Mouse (Mus musculus) heart, postnatal 36 days (tissue): ENCODE data around the gene Rasgrp2. TPM values are rescaled to one million over a fixed set of nuclear protein-coding genes. Genes with fewer than 3 reads are reported as not detected.

Experiments used
- DNase-seq, 2 experiments: peaks; one replicate each; pipeline ENCODE4 v3.0.0; 2021 to 2022
- intact Hi-C: fragments of 180-260 bp; cut with DNase I; formaldehyde crosslinking; loops from one replicate; pipeline ENCODE4 v1.15.1; 2025
- total RNA-seq, 2 experiments: library from RNA; stranded (reverse); gene quantifications; 2 replicates each; pipeline ENCODE4 v1.2.3; 2021

Gene Rasgrp2
- total RNA-seq, 2 experiments from 2014 or later: 38.8 to 57.2 TPM

DNA sequence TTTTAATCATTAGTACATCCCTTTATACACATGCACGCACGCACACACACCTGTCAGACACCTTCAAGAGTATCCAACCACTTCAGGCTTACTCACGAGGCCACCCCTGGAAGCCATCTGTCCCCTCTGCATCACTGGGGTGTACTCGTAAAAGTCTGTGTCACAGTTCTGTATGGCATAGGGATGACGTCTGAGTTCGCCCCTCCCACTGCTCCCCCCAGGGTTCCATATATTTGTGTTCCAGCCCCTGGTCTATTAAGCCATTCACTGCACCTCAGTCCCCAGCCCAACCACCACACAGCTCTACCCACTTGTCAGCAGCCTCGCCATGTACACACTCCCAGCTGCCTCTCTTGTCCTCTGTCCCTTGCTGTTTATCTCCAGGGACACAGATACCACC is 22.9 kb downstream of the Rasgrp2 start:
- intact Hi-C loops: no loop called here
- no peak for DNase-seq

DNA sequence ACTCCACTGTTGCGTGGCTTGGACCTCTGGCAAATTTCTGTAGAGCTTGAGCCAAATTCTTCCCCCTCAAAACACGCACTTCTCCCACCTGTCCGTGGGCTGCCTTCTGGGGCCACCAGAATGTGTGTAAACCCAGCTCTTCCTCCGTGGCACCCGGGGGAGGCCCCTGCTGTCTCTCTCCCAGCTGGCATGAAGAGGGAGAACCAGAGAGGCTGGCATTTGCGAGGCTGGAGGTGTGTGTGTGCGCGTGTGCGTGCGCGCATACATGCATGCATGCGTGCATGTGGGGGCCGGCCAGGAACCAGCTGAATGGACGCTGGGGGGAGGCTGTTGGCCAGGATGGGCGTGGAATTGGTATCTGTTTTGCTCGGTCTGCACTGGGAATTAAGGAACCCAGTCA is 24.1 kb downstream of the Rasgrp2 start:
- intact Hi-C loops: no loop called here

DNA sequence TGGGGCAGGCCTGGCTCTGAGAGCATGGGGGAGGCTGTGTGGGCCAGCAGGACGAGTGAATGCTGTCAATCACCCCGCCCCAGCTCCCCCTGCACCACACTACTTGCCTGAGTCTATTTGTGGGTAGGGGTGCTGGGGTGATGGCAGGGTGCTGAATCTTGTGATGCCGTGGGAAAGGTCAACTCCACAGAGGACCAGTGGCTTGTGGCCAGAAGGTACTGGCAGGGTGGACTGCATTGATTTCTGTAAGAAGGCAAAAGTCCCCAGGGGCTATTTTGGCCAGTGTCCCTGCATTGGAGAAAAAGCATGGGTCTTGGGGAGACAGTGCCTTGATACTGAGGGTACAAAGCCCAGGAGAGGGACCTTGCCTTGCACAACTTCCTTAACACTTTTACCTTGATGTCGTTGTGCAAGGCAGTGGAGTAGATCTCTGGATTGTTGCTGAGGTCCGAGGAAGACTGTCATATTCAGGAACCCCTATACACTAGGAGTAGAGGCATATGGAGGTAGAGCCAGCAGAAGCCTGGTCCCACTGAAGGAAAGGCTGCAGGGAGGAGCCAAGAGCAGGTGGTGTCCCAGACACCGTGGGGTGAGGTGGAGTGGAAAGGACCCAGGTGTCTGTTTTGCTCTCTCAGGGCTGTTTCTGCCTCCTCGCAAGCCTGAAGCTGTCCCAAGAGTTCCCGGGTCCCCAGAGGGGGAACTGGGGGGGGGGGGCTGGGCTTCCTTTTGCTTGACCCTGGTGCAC is 25.2 kb downstream of the Rasgrp2 start:
- DNase-seq: no peak
- intact Hi-C loops: no loop called here

More for the DNA sequence above, 24.1 kb downstream of the Rasgrp2 start:
- no peak for DNase-seq

DNA sequence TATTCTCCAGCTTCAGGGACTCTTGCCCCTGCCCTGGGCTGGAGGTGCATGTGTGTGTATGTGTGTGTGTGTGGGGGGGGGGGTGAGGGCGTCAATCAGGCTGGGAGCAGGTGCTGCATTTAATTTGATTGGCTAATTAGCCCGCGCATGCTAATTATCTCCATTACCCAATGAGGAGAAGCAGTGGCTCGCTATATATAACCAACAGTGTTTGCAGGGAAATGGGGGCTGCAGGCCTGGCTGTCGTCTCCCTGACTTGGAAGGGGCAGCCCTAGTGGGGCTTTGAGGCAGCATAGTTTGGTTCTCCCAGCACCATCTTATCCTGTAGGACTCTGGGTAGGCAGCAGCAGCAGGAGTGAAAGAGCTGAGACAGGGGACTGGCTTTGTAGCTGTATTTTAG is 26.5 kb downstream of the Rasgrp2 start:
- DNase-seq: no peak
- intact Hi-C loops: no loop called here

DNA sequence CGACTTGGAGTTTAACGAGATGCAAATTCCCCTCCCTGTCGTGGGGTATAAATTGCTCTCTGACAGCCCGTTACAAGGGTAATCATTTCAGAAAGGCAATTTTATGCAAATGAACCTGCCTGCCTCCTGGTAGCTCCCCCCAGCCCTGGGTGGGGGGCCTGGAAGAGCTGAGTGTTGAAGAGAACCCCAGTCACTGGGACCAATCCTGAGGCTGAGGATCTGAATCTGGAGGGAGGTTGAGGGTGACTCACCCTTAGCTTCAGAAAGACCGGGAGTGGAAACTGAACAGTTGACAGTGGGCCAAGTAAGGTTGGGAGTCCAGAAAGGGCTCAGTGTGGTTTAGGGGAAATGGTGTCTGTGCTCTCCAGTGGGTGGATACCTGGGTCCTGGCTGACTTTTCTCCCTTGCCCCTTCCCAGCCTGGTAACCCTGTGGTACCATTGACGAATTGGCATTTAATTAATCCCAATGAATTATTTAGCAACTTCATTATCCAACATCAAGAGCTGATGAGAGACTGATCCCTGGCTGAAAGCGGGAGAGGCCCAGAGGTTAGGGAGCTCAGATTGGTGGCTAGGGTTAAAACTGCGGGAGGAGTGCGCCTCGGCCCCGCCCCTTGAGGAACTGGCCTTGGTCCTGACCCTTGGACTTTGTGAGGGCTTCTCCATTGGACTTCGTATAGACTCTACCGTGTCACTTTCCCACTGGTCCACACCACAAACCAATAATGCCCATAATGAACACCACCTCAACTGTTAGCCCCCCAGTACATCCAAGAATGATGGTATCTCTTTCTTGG is 27.8 kb downstream of the Rasgrp2 start:
- intact Hi-C loops: no loop called here
- DNase-seq: peak in 1 of 2 experiments; percentile 50

DNA sequence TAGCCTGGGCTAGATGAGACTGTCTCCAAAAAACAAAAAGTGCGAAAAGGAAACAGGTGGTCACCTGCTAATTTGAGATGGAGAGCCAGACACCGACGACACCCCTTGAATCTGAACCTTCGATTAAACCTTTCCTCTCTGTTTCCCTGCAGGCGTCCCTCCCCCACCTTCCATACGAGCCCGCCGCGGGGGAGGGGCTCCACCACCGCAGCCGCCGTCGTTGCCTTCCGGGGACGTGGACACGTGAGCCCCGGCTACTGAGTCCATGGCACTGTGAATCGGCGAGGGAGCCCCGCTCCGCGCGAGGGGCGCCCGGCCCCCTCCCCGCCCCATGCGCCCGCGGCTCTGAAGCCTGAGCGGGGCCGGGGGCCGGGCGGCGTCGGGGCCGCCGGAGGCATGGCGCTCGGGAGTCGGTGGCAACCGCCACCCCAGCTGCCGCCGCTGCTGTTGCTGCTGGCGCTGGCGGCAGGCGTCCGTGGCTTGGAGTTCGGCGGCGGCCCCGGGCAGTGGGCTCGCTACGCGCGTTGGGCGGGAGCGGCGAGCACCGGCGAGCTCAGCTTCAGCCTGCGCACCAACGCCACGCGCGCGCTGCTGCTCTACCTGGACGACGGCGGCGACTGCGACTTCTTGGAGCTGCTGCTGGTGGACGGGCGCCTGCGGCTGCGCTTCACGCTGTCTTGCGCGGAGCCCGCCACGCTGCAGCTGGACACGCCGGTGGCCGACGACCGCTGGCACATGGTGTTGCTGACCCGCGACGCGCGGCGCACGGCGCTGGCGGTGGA is 28.7 kb downstream of the Rasgrp2 start:
- peak in 1 of 2 experiments; percentile 37 for DNase-seq
- intact Hi-C loops: no loop called here

DNA sequence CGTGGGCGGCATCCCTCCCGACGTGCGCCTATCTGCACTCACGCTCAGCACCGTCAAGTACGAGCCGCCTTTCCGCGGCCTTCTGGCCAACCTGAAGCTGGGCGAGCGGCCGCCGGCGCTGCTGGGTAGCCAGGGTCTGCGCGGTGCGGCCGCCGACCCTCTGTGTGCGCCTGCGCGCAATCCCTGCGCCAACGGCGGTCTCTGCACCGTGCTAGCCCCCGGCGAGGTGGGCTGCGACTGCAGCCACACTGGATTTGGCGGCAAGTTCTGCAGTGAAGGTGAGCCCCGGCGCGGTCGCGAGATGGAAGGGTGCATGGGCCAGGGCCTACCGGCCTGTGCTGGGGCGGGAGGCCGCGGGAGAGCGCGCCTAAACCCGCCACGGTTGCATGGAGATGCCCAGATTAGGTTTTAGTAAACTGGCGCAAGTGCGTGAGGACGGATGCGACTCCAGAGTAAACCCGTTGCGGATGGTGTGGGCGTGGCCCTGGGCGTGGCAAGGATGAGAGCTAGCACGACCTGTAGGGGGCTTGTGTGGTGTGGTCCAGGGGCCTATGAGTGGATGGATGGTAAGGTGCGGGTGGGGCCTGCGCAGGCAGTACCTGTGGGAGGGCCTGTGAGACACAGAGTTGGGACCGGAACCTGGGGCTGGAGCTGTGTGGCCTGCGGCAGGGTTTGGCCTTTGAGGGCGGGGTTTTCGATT is 29.5 kb downstream of the Rasgrp2 start:
- intact Hi-C loops: no loop called here
- DNase-seq: no peak

DNA sequence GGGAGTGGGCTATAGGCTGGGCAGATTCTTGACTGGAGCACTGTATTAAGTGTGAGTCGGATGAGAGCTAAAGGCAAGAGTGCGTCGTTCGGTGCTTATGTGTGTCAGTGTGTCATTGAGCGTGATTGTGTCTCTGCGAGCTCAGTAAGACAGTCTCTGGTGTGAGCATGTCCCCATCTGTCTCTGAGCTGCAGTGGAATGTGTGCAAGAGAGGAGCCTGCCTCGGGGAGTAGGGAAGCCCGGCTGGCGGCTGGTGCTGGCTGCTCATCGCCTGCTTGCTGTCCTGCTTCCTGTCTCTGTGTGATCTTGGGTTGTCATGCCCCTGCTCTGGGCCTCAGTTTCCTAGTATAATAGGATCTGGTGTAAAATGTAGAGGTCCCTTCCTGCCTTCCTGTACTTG is 43.9 kb downstream of the Rasgrp2 start:
- intact Hi-C loops: no loop called here
- no peak for DNase-seq

DNA sequence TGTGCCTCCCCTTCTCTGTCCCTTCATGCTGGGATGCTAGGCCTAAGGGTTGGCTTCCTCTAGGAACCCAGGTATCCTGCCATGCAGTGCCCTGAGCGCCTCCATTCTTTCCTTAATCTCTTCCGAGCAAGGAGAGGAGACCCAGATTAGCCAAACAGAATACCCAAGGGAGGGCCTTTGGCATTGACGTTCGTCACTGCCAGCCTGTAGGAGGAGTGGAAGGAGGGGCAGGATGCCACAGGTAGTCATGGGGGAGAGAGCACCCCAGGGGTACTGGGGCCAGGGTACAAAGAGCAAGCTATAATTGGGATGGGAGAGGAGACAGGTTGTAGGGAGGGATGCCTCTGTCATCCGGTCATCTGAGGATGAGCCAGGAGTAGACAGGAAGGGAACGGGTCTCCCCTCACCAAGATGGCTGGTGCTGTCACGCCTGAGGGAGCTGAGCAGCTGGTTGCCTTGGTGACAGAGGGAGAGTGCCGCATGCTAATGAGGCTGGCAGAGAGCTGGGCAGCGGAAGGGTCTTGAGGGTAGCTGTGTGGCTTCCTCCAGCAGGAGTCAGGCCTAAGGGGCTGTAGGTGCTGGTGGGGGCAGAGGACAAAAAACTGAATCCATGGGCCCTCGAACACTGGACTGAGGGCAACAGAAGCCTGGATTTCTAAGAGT is 46.8 kb downstream of the Rasgrp2 start:
- intact Hi-C loops: no loop called here
- no peak for DNase-seq

DNA sequence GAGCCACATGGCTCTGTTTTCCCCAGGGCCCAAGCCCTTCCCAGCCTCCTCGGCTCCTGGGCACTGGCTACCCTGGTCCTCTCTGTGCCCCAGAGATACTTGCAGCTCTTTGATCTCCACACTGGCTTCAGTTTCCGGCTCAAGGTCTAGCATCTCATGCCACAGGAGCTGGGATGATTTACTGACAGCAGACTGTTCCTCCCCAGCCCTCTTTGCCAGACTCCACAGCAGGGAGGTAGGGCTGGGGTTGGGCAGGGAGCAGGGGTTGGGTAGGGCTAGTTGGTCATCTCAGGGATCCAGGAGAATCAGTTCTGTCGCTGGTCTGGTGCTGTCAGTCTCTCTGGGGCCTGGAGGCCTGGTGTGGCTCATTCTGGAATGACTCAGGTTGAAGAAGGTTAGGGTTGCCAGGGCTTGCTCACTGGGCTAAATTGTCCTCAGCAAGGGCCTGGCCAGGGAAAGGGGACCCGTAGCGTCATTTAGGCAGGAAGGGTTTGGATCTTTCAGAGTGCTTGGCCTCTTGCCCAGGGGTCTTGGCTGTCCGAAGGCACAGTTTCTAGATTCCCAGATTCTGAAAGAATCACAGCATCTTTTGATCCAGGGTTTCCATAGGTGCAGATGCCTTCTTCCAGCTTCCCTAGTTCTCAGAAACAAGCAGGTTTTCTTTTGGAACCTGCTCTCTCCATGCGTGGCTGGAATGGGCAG is 47.7 kb downstream of the Rasgrp2 start:
- DNase-seq: no peak
- intact Hi-C loops: no loop called here

DNA sequence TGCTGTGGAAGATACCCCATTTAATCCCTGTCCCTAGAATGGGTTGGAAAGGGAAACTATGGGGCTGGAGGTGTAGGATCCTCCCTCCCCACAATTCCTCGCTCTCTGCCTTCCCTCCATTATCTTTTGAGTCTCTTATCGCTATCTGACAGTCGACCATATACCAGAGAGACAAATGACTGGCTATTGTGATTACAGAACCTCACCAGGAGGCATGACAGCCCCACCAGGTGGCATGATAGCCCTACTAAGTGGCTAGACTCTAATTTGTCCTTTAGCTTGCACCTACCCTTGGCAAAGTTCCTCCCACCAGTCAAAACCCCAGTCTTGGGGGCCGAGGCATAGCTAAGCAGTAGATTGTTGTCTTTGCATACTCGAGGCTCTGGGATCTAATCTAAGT is 49.6 kb downstream of the Rasgrp2 start:
- DNase-seq: no peak
- intact Hi-C loops: no loop called here

DNA sequence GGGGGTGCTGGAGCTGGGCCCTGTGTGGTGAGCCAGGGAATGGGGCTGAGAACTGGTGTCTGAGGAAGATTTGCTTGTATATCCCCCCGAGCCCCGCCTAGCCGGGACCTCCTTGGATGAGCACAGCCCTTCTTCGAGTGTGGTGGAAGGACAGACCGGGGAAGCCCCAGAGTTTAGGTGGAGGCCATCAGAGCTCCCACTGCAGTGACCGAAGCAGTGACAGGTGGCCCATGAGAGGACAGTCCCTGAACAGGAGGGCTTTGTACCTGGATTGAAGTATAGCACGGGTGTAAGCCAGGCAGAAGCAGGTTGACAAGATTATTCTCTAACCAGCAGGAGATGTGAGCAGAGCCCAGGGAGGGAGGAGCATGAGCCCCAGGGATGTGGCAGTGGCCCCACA is 50.7 kb downstream of the Rasgrp2 start:
- intact Hi-C loops: no loop called here

DNA sequence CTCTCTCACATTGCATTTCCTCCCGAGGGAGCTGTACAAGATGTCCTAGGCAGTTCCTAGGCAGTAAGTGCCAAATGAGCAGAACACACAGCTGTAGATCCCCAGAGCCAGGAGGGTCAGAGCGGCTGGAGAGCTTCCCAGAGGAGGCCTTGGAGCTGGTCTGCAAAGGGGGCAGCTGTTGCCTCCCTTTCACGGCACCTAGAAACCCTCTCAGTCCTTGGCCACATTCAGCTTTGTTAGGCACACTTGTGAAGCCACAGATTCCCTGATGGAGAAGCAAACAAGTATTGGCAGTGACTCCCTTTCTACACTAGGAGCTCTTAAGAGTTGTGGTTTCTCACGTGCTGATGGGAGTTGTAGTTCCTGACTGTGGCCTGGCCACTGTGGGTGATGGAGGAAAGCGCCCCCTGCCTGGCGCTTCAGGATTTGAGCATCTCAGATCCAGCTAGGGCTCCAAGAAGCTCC is 52.9 kb downstream of the Rasgrp2 start:
- intact Hi-C loops: loop anchor here (1.0 to 2.0 kb wide), 3 partner anchors 34 to 79 kb away; partner anchors contain the start of gene Nrxn2
- DNase-seq: peak; percentile 79 to 81

More for the DNA sequence above, 50.7 kb downstream of the Rasgrp2 start:
- DNase-seq: no peak

DNA sequence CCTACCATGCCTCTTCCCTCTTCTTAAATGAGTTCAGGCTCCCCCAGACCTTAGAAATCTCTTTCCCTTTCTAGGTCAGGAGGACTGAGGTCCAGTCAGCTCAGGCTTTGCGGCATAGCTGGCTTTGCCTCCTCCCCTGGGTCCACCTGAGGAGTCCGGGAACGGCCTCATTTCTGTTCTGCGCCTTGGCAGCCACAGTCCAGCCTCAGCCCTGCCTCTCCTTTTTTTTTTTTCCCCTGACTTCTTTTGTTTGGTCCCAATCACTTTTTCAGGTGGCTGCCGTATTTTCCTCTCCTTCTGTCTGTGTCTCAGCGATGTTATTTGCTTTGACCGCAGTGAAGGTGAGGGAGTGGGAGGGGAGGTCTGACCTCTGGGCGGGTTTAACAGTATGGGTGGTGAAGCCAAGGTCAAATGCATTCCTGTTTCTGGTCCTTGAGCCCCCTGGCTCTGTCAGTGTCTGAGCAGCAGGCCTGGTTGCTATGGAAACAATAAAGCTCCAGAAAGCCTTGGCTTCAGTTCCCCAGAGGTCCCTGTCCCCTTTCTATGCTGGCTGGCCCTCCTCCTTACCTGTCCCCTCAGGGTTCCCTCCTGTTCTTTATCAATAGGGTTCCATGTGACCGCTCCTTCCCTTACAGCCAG is 53.7 kb downstream of the Rasgrp2 start:
- no peak for DNase-seq
- intact Hi-C loops: loop anchor here (1.0 to 2.0 kb wide), 3 partner anchors 34 to 79 kb away; partner anchors contain the start of gene Nrxn2

DNA sequence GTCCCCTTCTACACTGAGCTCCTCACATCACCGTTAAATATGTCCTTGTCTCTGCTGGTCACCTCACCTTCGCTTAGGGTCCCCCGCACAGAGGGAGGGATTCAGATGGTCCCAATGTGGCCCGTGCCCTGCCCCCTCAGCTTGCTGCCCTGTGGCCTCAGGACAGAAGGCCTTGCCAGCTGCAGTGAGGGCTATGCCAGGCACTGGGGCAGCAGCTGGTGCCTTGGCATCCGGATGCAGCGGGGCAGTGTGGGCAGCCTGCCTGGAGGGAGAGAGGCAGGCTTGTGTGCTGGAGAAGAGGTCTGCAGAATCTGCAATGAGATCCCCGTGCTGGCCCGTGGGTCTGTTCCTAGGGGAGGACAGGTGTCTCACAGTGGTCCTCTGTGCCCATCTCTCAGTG is 54.2 kb downstream of the Rasgrp2 start:
- DNase-seq: no peak
- intact Hi-C loops: loop anchor here (2.0 kb wide), 1 partner anchor 53 kb away; no protein-coding TSS in a partner anchor

DNA sequence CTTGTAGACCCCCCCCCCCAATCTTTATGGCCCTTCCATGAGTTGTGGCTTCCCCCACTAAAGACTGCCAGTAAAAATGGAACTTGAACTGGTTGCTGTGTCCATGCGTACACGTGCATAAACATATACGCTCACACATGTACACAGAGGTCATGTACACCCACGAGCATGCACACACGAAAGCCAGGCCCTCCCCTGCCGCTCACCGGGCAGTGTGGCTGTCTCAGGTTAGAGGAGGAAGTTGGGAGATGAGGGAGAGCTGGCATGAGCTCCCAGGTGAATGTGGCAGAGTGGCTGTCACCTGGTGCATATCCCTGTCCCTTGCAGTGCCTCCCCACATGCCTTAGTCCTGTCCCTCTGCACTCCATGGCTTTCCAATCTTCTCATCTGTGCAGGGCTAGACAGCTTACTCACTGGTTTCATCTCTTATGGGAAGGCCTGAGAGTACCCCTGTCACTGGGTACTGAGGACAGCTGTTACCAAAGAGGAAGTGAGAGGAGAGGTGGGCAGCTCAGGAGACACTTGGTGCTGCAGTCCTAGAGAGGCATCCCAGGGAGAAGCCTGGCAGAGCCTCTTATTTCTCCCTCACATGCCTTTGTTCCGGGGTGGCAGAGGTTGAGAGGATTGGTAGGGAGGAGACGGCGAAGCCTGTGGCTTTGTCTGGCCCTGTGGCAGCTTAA is 55.0 kb downstream of the Rasgrp2 start:
- no peak for DNase-seq
- intact Hi-C loops: no loop called here

DNA sequence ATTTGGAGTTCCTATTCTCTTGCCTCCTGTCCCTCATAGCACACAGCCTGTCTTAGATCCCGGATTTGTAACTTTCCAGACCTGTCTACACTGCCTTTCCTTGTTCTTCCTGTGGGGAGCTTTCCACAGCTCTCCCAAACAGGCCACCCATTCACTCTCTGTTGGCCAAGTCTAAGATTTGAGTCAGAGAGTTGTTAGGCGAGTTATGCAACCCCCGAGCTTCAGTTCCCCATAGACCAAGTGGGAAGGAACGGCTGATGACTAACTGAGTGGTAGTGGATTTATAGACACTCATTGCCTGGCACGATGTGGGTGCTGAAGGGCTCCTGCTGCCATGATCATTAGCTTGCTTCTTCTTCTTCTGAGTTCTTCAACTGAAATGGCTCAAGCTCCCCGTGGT is 60.4 kb downstream of the Rasgrp2 start:
- DNase-seq: no peak
- intact Hi-C loops: no loop called here

DNA sequence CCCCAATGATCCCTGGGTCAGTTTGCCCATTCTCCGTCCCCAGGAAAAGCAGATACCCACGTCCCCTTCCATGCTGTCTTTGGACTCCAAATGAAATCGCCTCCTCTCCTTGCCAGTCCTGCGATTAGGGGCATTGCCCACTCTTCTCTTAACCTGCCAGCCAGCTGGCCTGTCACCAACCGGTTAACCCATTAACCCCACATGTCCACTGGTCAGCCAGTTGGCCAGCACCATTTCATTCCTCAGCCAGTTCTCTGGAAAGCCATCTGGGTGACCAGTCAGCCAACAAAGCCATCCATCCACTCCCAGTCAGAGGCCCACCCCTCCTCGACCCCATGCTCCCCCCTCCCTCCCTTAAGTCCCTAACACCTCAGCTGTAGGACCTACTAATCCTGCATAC is 63.7 kb downstream of the Rasgrp2 start:
- DNase-seq: no peak
- intact Hi-C loops: no loop called here
